Mouse (Mus musculus): ENCODE measurements around the gene Arhgap4. TPM values are rescaled to one million over a fixed set of nuclear protein-coding genes. Genes with fewer than 3 reads are reported as not detected.

Gene Arhgap4
- polyA plus RNA-seq, 1 experiment from 2014 or later: 2.5 TPM

DNA sequence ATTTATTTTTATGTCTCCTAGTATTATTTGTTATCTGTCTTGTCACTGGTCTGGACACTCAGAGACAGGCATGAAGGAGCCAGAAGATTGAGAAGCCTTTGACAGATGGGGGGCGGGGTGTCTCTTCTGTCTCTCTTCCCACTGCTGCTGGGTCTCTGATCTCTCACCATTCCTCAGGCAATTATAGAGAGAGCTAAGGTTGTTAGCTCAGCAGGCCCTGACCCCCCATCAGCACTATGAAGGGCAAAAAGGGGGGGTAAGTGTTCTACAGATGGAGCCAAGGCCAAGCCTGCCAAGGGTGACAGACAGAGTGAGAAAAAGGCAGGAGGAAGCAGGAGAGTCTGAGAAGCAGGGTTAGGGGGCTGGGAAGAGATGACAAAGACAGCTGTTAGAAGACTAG is 49.7 kb downstream of the Arhgap4 start:
- H3K4me1 ChIP-seq (replicated peaks; ENCODE audit: control insufficient read depth, insufficient read depth, low read length): no peaks in the 10 kb centered on the region
- no peaks in the 10 kb centered on the region for H3K9me3 ChIP-seq (ENCODE audit: control insufficient read depth)
- WGBS: 30% methylated on average over 1 of the region's 1 CpGs
- no peak overlapping the region for H3K9ac ChIP-seq (ENCODE audit: low read depth, low read length)
- H3K27me3 ChIP-seq (replicated peaks; ENCODE audit: control insufficient read depth, insufficient read depth, low read length): 0 out of 2 replicates have a peak, but pooled peaks cover 5% of the 10 kb centered on the region
- TF ChIP-seq CTCF (IDR thresholded peaks at IDR 0.05; ENCODE audit: low read depth): no peak
- H3K4me2 ChIP-seq (replicated peaks; ENCODE audit: low read depth): no peak overlapping the region
- ATAC-seq: no peak
- H3K36me3 ChIP-seq (ENCODE audit: control insufficient read depth, insufficient read depth): no peaks in the 10 kb centered on the region
- H3K4me3 ChIP-seq (ENCODE audit: low read depth, low read length): no peak overlapping the region
- H3K27ac ChIP-seq (ENCODE audit: low read depth, low read length): no peak overlapping the region

DNA sequence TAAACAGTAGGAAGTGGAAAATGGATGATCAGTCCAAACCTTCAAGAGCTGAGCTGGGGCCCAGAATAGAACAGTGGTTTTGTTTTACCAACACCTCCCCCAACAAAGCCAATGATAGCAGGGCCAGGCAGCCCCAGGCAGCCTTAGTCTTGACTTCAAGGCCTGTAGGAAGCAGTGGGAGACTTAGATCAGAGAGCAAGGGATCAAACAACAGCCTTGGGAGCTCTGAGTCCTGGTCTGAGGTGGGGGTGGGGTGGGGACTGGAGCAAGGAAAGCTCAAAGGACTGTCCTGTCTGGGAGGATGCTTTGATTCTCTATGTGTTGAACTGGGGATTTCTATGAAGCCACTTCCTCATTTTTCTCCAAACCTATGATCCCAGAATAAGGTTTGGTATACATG is 50.2 kb downstream of the Arhgap4 start:
- Histone ChIP-seq H3K9ac (ENCODE audit: low read depth, low read length) (no peak overlapping the region), H3K4me3 (ENCODE audit: low read depth, low read length) (no peak overlapping the region), H3K4me1 (replicated peaks; ENCODE audit: control insufficient read depth, insufficient read depth, low read length) (no peaks in the 10 kb centered on the region), H3K9me3 (ENCODE audit: control insufficient read depth) (no peaks in the 10 kb centered on the region), H3K4me2 (replicated peaks; ENCODE audit: low read depth) (no peak overlapping the region), H3K27me3 (replicated peaks; ENCODE audit: control insufficient read depth, insufficient read depth, low read length) (0 out of 2 replicates have a peak, but pooled peaks cover 2% of the 10 kb centered on the region), H3K27ac (ENCODE audit: low read depth, low read length) (no peak overlapping the region), H3K36me3 (ENCODE audit: control insufficient read depth, insufficient read depth) (no peaks in the 10 kb centered on the region)
- no peak for ATAC-seq
- no peak for TF ChIP-seq CTCF (IDR thresholded peaks at IDR 0.05; ENCODE audit: low read depth)

DNA sequence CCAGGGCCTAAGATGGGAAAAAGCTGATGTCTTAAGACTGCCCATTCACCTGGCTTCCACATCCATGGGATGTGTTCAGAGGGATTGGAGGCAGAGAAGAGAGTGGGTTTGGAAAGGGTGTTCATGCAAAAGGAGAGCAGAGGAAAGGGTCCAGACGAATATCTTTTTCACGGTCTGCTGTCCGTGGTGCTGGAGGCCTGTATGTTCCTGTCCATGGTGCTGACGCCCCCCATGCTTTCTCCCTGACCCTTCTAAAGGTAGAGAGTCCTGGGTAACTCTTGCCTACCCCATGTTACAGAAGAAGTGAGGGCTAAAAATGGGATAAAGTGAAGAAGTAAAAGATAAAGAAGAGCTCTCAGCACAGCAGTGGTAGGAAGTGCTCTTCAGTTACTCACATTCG is 52.3 kb downstream of the Arhgap4 start:
- Histone ChIP-seq H3K9me3 (ENCODE audit: control insufficient read depth) (no peaks in the 10 kb centered on the region), H3K27me3 (replicated peaks; ENCODE audit: control insufficient read depth, insufficient read depth, low read length) (no peaks in the 10 kb centered on the region), H3K4me2 (replicated peaks; ENCODE audit: low read depth) (no peak overlapping the region), H3K9ac (ENCODE audit: low read depth, low read length) (no peak overlapping the region), H3K36me3 (ENCODE audit: control insufficient read depth, insufficient read depth) (no peaks in the 10 kb centered on the region), H3K4me1 (replicated peaks; ENCODE audit: control insufficient read depth, insufficient read depth, low read length) (no peaks in the 10 kb centered on the region), H3K4me3 (ENCODE audit: low read depth, low read length) (no peak overlapping the region), H3K27ac (ENCODE audit: low read depth, low read length) (no peak overlapping the region)
- 12% methylated on average over 5 of the region's 5 CpGs for WGBS
- ATAC-seq: no peak
- no peak for TF ChIP-seq CTCF (IDR thresholded peaks at IDR 0.05; ENCODE audit: low read depth)

DNA sequence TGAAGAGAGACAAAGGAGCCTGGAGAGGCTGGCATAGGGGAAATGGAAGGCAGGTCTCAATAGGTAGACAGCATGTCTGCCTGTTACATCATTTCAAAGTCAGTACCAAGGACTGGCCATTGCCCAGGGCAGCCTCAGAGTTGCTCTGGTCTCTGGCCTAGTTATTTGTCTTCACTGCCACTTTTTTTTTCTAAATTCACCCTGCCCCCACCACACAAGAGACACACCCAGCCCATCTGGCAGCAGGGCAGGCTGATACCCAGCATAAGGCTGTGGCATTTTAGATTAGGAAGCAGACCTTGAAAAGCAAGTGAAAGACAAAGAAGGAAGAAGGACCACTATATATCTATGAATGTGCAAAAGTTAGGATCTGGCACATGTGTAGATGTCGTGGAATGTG is 53.8 kb downstream of the Arhgap4 start:
- Histone ChIP-seq H3K27me3 (replicated peaks; ENCODE audit: control insufficient read depth, insufficient read depth, low read length) (no peaks in the 10 kb centered on the region), H3K9ac (ENCODE audit: low read depth, low read length) (no peak overlapping the region), H3K9me3 (ENCODE audit: control insufficient read depth) (no peaks in the 10 kb centered on the region), H3K4me2 (replicated peaks; ENCODE audit: low read depth) (no peak overlapping the region), H3K4me1 (replicated peaks; ENCODE audit: control insufficient read depth, insufficient read depth, low read length) (no peaks in the 10 kb centered on the region), H3K4me3 (ENCODE audit: low read depth, low read length) (no peak overlapping the region), H3K36me3 (ENCODE audit: control insufficient read depth, insufficient read depth) (no peaks in the 10 kb centered on the region), H3K27ac (ENCODE audit: low read depth, low read length) (no peak overlapping the region)
- ATAC-seq: no peak
- WGBS: 70% methylated on average over 1 of the region's 1 CpGs
- no peak for TF ChIP-seq CTCF (IDR thresholded peaks at IDR 0.05; ENCODE audit: low read depth)

GRCm38 (mm10) chrX:73867256-73867655 is 54.4 kb downstream of the Arhgap4 start:
- Histone ChIP-seq H3K27ac (ENCODE audit: low read depth, low read length) (no peak overlapping the region), H3K27me3 (replicated peaks; ENCODE audit: control insufficient read depth, insufficient read depth, low read length) (no peaks in the 10 kb centered on the region), H3K4me2 (replicated peaks; ENCODE audit: low read depth) (no peak overlapping the region), H3K36me3 (ENCODE audit: control insufficient read depth, insufficient read depth) (no peaks in the 10 kb centered on the region), H3K9me3 (ENCODE audit: control insufficient read depth) (no peaks in the 10 kb centered on the region), H3K4me3 (ENCODE audit: low read depth, low read length) (no peak overlapping the region), H3K9ac (ENCODE audit: low read depth, low read length) (no peak overlapping the region), H3K4me1 (replicated peaks; ENCODE audit: control insufficient read depth, insufficient read depth, low read length) (no peaks in the 10 kb centered on the region)
- no peak for TF ChIP-seq CTCF (IDR thresholded peaks at IDR 0.05; ENCODE audit: low read depth)
- WGBS: 39% methylated on average over 3 of the region's 3 CpGs
- ATAC-seq: no peak

DNA sequence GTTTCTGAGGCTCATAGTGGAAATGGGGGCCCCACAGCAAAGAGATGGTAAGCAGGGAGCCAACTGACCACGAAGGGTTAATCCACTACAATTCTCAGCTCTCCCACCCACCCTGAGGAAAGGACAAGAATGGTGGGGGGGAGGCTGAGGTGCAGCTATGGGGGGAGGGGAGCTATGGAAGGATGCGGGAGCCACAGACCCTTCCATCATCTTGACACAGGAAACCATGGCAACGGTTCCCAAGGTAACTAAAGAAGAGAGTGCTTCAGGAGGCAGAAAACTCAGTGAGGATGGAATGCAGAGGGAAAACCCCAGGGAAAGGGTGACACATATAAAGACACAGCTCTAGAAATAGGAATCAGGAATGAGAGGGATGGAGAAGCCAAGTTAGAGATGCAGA is 57.0 kb downstream of the Arhgap4 start:
- Histone ChIP-seq H3K36me3 (ENCODE audit: control insufficient read depth, insufficient read depth) (no peaks in the 10 kb centered on the region), H3K4me1 (replicated peaks; ENCODE audit: control insufficient read depth, insufficient read depth, low read length) (no peaks in the 10 kb centered on the region), H3K9me3 (ENCODE audit: control insufficient read depth) (no peaks in the 10 kb centered on the region), H3K27ac (ENCODE audit: low read depth, low read length) (no peak overlapping the region), H3K9ac (ENCODE audit: low read depth, low read length) (no peak overlapping the region), H3K27me3 (replicated peaks; ENCODE audit: control insufficient read depth, insufficient read depth, low read length) (no peaks in the 10 kb centered on the region), H3K4me2 (replicated peaks; ENCODE audit: low read depth) (no peak overlapping the region), H3K4me3 (ENCODE audit: low read depth, low read length) (no peak overlapping the region)
- no peak for TF ChIP-seq CTCF (IDR thresholded peaks at IDR 0.05; ENCODE audit: low read depth)
- ATAC-seq: no peak
- WGBS: 59% methylated on average over 3 of the region's 3 CpGs

GRCm38 (mm10) chrX:73855087-73855408 is 66.6 kb downstream of the Arhgap4 start:
- H3K4me3 ChIP-seq (ENCODE audit: low read depth, low read length): no peak overlapping the region
- no peak overlapping the region for H3K9ac ChIP-seq (ENCODE audit: low read depth, low read length)
- H3K4me1 ChIP-seq (replicated peaks; ENCODE audit: control insufficient read depth, insufficient read depth, low read length): no peaks in the 10 kb centered on the region
- no peak overlapping the region for H3K27ac ChIP-seq (ENCODE audit: low read depth, low read length)
- no peaks in the 10 kb centered on the region for H3K27me3 ChIP-seq (replicated peaks; ENCODE audit: control insufficient read depth, insufficient read depth, low read length)
- ATAC-seq: no peak
- H3K36me3 ChIP-seq (ENCODE audit: control insufficient read depth, insufficient read depth): no peaks in the 10 kb centered on the region
- no peaks in the 10 kb centered on the region for H3K9me3 ChIP-seq (ENCODE audit: control insufficient read depth)
- 55% methylated on average over 3 of the region's 3 CpGs for WGBS
- TF ChIP-seq CTCF (IDR thresholded peaks at IDR 0.05; ENCODE audit: low read depth): no peak
- no peak overlapping the region for H3K4me2 ChIP-seq (replicated peaks; ENCODE audit: low read depth)
